Mouse (Mus musculus): ENCODE results near the gene Tufm. TPM values are rescaled to one million over a fixed set of nuclear protein-coding genes. Genes with fewer than 3 reads are reported as not detected.

The Tufm gene
- polyA plus RNA-seq (2014; fragmentation: Nextera tagmentation; extraction: Ambion mirVana): 140 and 147 TPM in 2 replicates

DNA sequence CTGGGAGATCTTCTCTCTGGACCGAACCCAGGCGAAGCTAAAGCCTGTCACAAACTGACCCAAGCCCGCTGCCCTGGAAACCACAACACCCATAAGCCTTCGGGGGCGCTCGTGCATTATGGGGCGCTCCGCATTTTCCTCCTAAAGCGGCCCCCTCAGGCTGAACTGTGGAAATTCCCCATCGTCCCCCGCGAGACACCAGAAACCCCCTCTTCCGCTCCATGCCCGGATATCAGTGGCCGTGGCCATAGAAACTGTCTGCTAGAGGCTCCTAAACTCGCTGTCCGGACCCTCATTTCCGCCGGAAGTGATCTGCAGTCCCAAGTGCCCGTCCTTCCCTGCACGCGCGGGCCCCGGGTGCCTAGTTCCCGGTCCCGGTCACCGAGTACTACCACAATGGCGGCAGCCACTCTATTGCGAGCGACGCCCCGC, at the start of gene Tufm:
Tufm (plus strand) TSS at position 310 of the 432 bp plus-strand sequence.
- ATAC-seq (ENCODE audit: low FRiP score): peak; percentile 93
- no peaks in the 10 kb centered on the region for H3K27me3 ChIP-seq (ENCODE audit: control insufficient read depth, insufficient read depth, low read length)
- peak within 1 kb of the TSS; percentile 71 for H3K9ac ChIP-seq (ENCODE audit: low read depth, low read length)
- H3K4me1 ChIP-seq (replicated peaks; ENCODE audit: control insufficient read depth, insufficient read depth, low read length): no peaks in the 10 kb centered on the region; the same call in 1 of the 2 replicates
- peak within 1 kb of the TSS; percentile 67 for H3K4me3 ChIP-seq (ENCODE audit: low read depth, low read length)
- no peaks in the 10 kb centered on the region; the same call in 1 of the 2 replicates for H3K36me3 ChIP-seq (ENCODE audit: control insufficient read depth, insufficient read depth, low read length)
- no peaks in the 10 kb centered on the region for H3K9me3 ChIP-seq (ENCODE audit: control insufficient read depth, low read length)
- under 1% methylated on average over 32 of the region's 32 CpGs for WGBS
- H3K27ac ChIP-seq (ENCODE audit: low read depth, low read length): peak within 1 kb of the TSS; percentile 51; the same call in 1 of the 2 replicates
- DNase-seq (ENCODE audit: low spot score): peak; percentile 96
- H3K4me2 ChIP-seq (replicated peaks; ENCODE audit: low read depth, low read length): peak within 1 kb of the TSS; percentile 89

DNA sequence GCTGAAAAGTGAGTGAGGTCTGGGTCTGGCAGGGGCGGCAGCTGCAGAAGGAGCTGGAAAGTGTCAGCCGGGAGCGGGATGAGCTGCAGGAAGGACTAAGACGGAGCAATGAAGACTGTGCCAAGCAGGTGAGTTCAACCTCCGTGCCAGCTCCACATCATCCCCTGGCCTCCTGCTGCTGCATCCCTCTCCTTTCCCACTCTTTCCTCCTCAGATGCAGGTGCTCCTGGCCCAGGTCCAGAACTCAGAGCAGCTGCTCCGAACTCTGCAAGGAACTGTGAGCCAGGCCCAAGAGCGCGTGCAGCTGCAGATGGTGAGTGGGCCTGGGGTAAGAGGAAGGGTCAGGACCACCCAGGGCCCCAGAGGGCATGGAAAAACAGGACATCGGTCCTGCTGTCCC, 47.0 kb upstream of the Tufm start:
- no peaks in the 10 kb centered on the region for H3K9me3 ChIP-seq (ENCODE audit: control insufficient read depth, low read length)
- no peak overlapping the region for H3K4me2 ChIP-seq (replicated peaks; ENCODE audit: low read depth, low read length)
- DNase-seq (ENCODE audit: low spot score) (no peak), ATAC-seq (ENCODE audit: low FRiP score) (no peak)
- H3K36me3 ChIP-seq (ENCODE audit: control insufficient read depth, insufficient read depth, low read length): no peaks in the 10 kb centered on the region; the same call in 1 of the 2 replicates
- H3K27ac ChIP-seq (ENCODE audit: low read depth, low read length): no peak overlapping the region
- no peaks in the 10 kb centered on the region for H3K4me1 ChIP-seq (replicated peaks; ENCODE audit: control insufficient read depth, insufficient read depth, low read length)
- H3K27me3 ChIP-seq (ENCODE audit: control insufficient read depth, insufficient read depth, low read length): no peaks in the 10 kb centered on the region
- H3K9ac ChIP-seq (ENCODE audit: low read depth, low read length): no peak overlapping the region
- WGBS: 85% methylated on average over 9 of the region's 9 CpGs
- H3K4me3 ChIP-seq (ENCODE audit: low read depth, low read length): no peak overlapping the region

DNA sequence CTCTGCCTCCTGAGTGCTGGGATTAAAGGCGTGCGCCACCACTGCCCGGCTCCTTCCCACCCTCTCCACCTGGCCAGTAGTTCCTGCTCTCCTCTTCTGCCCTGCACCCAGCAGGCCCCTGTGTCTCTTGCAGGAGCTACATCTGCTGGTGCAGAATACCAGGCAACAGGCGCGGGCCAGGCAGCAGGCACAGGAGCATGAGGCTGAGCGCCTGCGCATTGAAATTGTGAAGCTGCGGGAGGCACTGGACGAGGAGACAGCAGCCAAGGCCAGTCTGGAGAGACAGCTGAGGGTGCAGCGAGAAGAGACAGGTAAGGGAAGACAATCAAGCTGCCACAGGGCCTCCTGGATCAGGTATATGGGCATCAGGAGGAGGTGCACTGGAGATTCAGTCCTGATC, 43.2 kb upstream of the Tufm start:
- H3K4me3 ChIP-seq (ENCODE audit: low read depth, low read length): no peak overlapping the region
- DNase-seq (ENCODE audit: low spot score) (no peak), ATAC-seq (ENCODE audit: low FRiP score) (no peak)
- H3K36me3 ChIP-seq (ENCODE audit: control insufficient read depth, insufficient read depth, low read length): no peaks in the 10 kb centered on the region; the same call in 1 of the 2 replicates
- no peaks in the 10 kb centered on the region for H3K4me1 ChIP-seq (replicated peaks; ENCODE audit: control insufficient read depth, insufficient read depth, low read length)
- H3K27ac ChIP-seq (ENCODE audit: low read depth, low read length): no peak overlapping the region
- H3K27me3 ChIP-seq (ENCODE audit: control insufficient read depth, insufficient read depth, low read length): no peaks in the 10 kb centered on the region
- H3K9me3 ChIP-seq (ENCODE audit: control insufficient read depth, low read length): no peaks in the 10 kb centered on the region
- WGBS: 92% methylated on average over 10 of the region's 10 CpGs
- H3K9ac ChIP-seq (ENCODE audit: low read depth, low read length): no peak overlapping the region
- no peak overlapping the region for H3K4me2 ChIP-seq (replicated peaks; ENCODE audit: low read depth, low read length)

DNA sequence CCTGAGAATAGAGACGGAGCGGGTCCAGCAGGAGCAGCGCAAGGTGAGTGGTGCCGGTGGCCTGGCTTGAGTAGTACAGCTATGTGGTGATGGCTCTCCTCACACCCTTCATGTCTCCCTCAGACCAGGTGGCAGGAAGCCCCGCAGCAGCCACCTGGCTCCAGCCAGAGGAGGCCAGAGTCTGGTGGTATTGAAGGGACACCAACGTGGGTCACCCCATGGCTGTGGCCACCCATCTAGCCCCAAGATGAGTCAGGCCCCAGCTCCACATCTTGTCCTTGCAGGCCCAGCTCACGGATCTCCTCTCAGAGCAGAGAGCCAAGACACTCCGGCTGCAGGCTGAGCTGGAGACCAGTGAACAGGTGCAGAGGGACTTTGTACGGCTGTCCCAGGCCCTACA, 42.6 kb upstream of the Tufm start:
- H3K27ac ChIP-seq (ENCODE audit: low read depth, low read length): no peak overlapping the region
- DNase-seq (ENCODE audit: low spot score) (no peak), ATAC-seq (ENCODE audit: low FRiP score) (no peak)
- no peak overlapping the region for H3K4me3 ChIP-seq (ENCODE audit: low read depth, low read length)
- no peaks in the 10 kb centered on the region for H3K4me1 ChIP-seq (replicated peaks; ENCODE audit: control insufficient read depth, insufficient read depth, low read length)
- WGBS: 90% methylated on average over 9 of the region's 9 CpGs
- H3K4me2 ChIP-seq (replicated peaks; ENCODE audit: low read depth, low read length): no peak overlapping the region
- H3K9me3 ChIP-seq (ENCODE audit: control insufficient read depth, low read length): no peaks in the 10 kb centered on the region
- H3K9ac ChIP-seq (ENCODE audit: low read depth, low read length): no peak overlapping the region
- no peaks in the 10 kb centered on the region for H3K27me3 ChIP-seq (ENCODE audit: control insufficient read depth, insufficient read depth, low read length)
- no peaks in the 10 kb centered on the region; the same call in 1 of the 2 replicates for H3K36me3 ChIP-seq (ENCODE audit: control insufficient read depth, insufficient read depth, low read length)

DNA sequence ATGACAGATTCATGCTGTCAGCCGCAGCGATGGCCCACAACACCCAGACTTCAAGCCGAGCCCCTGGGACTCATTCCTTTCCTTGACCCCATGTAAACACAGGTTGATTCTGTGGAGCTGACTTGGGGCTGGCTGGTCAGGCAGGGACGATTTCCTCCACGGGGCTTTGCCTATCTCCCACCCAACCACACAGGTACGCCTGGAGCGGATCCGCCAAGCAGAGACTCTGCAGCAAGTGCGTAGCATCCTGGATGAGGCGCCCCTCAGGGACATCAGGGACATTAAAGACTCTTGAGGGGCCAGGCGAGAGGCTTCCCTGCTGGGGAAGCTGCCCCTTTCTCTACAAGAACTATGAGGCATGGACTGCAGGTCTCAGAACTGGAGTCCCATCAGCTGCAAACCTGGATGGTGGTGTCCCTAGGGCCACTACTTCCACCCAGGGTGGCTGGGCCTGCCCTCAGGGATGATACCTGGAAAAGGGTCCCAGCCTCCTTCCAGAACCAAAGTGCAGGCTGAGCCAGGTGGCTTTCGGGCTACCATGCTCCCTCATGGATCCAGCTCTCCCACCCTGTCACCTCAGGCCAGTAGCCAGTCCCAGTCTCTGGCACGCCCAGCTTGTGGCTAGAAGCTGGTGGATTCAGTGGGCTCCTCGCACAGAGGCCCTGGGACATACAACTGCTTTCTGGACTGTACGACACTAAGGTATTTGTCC, 41.9 kb upstream of the Tufm start:
- DNase-seq (ENCODE audit: low spot score): no peak
- Histone ChIP-seq H3K36me3 (ENCODE audit: control insufficient read depth, insufficient read depth, low read length) (no peaks in the 10 kb centered on the region; the same call in 1 of the 2 replicates), H3K9ac (ENCODE audit: low read depth, low read length) (no peak overlapping the region), H3K4me2 (replicated peaks; ENCODE audit: low read depth, low read length) (no peak overlapping the region), H3K27ac (ENCODE audit: low read depth, low read length) (no peak overlapping the region), H3K4me3 (ENCODE audit: low read depth, low read length) (no peak overlapping the region), H3K27me3 (ENCODE audit: control insufficient read depth, insufficient read depth, low read length) (no peaks in the 10 kb centered on the region), H3K9me3 (ENCODE audit: control insufficient read depth, low read length) (no peaks in the 10 kb centered on the region), H3K4me1 (replicated peaks; ENCODE audit: control insufficient read depth, insufficient read depth, low read length) (no peaks in the 10 kb centered on the region)
- 93% methylated on average over 15 of the region's 15 CpGs for WGBS
- no peak for ATAC-seq (ENCODE audit: low FRiP score)

DNA sequence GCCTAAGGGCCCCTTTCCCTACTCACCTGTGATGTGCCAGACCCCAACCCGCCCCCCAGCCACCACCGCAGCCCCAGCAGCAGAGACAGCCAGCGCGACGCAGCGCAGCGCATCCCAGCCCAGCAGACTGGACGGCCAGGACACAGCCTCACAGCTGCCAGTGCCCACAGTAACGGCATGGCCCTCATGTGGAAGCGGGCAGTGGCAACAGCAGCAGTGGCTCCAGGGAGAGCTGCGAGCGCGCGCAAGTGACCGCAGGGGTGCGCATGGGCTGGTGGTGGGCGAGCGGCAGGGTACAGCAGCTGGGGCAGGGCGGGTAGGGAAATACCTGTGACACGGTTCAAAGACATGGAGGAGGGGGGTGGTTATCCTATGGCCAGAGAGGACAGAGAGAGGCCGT, 40.9 kb upstream of the Tufm start:
- Histone ChIP-seq H3K4me2 (replicated peaks; ENCODE audit: low read depth, low read length) (no peak overlapping the region), H3K36me3 (ENCODE audit: control insufficient read depth, insufficient read depth, low read length) (no peaks in the 10 kb centered on the region; the same call in 1 of the 2 replicates), H3K9ac (ENCODE audit: low read depth, low read length) (no peak overlapping the region), H3K27ac (ENCODE audit: low read depth, low read length) (no peak overlapping the region), H3K27me3 (ENCODE audit: control insufficient read depth, insufficient read depth, low read length) (no peaks in the 10 kb centered on the region), H3K4me3 (ENCODE audit: low read depth, low read length) (no peak overlapping the region), H3K4me1 (replicated peaks; ENCODE audit: control insufficient read depth, insufficient read depth, low read length) (no peaks in the 10 kb centered on the region), H3K9me3 (ENCODE audit: control insufficient read depth, low read length) (no peaks in the 10 kb centered on the region)
- ATAC-seq (ENCODE audit: low FRiP score): no peak
- DNase-seq (ENCODE audit: low spot score): no peak
- WGBS: 93% methylated on average over 21 of the region's 21 CpGs

DNA sequence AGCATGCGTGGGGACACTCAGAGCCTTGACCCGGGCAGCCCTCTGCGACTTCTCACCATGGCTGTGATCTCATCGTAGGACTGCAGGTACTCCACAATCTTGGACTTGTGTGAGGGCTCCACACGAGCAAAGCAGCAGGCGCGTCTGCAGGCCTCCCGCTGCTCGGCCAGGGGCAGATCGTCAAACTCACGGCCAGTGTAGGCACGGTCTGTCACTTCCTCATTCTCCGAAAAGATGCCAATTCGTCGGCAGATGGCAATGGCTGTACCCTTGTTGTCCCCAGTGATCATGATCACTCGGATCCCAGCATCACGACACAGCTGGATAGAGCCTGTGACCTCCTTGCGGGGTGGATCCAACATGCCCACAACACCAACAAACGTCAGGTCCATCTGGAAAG, 38.7 kb upstream of the Tufm start:
- no peak overlapping the region for H3K4me3 ChIP-seq (ENCODE audit: low read depth, low read length)
- no peaks in the 10 kb centered on the region for H3K4me1 ChIP-seq (replicated peaks; ENCODE audit: control insufficient read depth, insufficient read depth, low read length)
- no peak overlapping the region for H3K4me2 ChIP-seq (replicated peaks; ENCODE audit: low read depth, low read length)
- ATAC-seq (ENCODE audit: low FRiP score) (no peak), DNase-seq (ENCODE audit: low spot score) (no peak)
- H3K9ac ChIP-seq (ENCODE audit: low read depth, low read length): no peak overlapping the region
- H3K27me3 ChIP-seq (ENCODE audit: control insufficient read depth, insufficient read depth, low read length): no peaks in the 10 kb centered on the region
- 93% methylated on average over 19 of the region's 19 CpGs for WGBS
- H3K9me3 ChIP-seq (ENCODE audit: control insufficient read depth, low read length): no peaks in the 10 kb centered on the region
- no peaks in the 10 kb centered on the region; the same call in 1 of the 2 replicates for H3K36me3 ChIP-seq (ENCODE audit: control insufficient read depth, insufficient read depth, low read length)
- no peak overlapping the region for H3K27ac ChIP-seq (ENCODE audit: low read depth, low read length)

DNA sequence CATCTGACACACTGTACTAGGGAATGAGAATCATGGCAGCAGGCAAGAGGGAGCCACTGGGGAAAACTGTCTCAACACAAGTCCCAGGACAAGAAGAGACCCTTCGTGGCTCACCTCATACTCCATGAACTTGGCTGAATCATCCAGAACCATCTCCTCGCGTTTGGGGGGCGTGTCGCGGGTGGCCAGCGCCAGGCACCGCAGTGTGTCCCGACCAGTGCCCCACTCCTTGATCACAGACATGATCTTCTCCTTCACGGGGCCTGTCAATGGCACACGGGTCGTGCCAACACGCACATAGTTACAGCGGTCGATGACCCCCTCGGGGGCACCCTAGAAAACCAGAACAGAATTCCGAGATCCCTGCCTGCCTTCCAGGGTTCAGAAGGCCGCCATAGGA, 37.2 kb upstream of the Tufm start:
- ATAC-seq (ENCODE audit: low FRiP score) (no peak), DNase-seq (ENCODE audit: low spot score) (no peak)
- Histone ChIP-seq H3K27me3 (ENCODE audit: control insufficient read depth, insufficient read depth, low read length) (no peaks in the 10 kb centered on the region), H3K9me3 (ENCODE audit: control insufficient read depth, low read length) (no peaks in the 10 kb centered on the region), H3K9ac (ENCODE audit: low read depth, low read length) (no peak overlapping the region), H3K4me2 (replicated peaks; ENCODE audit: low read depth, low read length) (no peak overlapping the region), H3K4me1 (replicated peaks; ENCODE audit: control insufficient read depth, insufficient read depth, low read length) (no peaks in the 10 kb centered on the region), H3K27ac (ENCODE audit: low read depth, low read length) (no peak overlapping the region), H3K4me3 (ENCODE audit: low read depth, low read length) (no peak overlapping the region), H3K36me3 (ENCODE audit: control insufficient read depth, insufficient read depth, low read length) (no peaks in the 10 kb centered on the region)
- 92% methylated on average over 18 of the region's 18 CpGs for WGBS

DNA sequence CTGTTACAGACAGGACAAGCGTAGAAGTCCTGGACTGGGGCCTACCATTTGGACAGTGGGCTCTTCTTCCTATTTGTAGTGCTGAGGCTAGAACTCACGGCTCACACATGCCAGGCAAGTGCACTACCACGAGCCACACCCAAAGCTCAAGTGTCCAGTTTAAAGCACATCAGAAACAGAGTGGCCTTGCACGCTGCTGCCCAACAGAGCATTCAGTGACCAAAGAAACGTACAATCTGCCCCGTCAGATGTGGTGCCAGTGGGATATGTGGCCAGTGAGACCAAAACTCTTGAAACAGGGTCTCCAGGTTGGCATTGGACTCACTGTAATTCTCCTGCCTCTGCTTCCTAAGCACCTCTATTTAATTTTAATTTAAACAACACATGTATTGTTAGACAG, 36.5 kb upstream of the Tufm start:
- H3K4me1 ChIP-seq (replicated peaks; ENCODE audit: control insufficient read depth, insufficient read depth, low read length): no peaks in the 10 kb centered on the region
- H3K27me3 ChIP-seq (ENCODE audit: control insufficient read depth, insufficient read depth, low read length): no peaks in the 10 kb centered on the region
- H3K27ac ChIP-seq (ENCODE audit: low read depth, low read length): no peak overlapping the region
- 86% methylated on average over 6 of the region's 6 CpGs for WGBS
- no peak for ATAC-seq (ENCODE audit: low FRiP score)
- H3K4me3 ChIP-seq (ENCODE audit: low read depth, low read length): no peak overlapping the region
- no peak for DNase-seq (ENCODE audit: low spot score)
- H3K9ac ChIP-seq (ENCODE audit: low read depth, low read length): no peak overlapping the region
- no peak overlapping the region for H3K4me2 ChIP-seq (replicated peaks; ENCODE audit: low read depth, low read length)
- no peaks in the 10 kb centered on the region for H3K9me3 ChIP-seq (ENCODE audit: control insufficient read depth, low read length)
- no peaks in the 10 kb centered on the region for H3K36me3 ChIP-seq (ENCODE audit: control insufficient read depth, insufficient read depth, low read length)

Measured in hindbrain, embryonic 11.5 days (tissue).